ENCODE assay signal across 23 mouse cellular contexts in the genomic region with DNA sequence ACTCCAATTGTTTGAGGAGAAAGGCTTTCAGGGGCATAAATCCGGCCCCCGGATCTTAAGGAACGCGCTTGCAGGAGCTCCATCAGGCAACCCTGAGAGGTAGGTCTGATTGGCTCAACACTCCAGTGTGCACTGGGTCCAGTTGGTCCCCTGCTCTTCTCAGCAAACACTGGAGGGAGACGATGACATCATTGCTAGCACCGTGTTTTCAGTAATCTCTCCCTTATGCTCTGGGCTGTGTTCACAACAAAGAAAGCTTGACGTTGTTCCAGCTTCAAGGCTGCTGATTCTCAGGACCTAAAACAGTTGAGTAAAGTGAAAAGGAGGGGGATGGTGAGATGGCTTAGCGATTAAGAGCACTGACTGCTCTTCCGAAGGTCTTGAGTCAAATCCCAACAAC.
"Had no signal": no experiment of that assay in that cellular context is flagged by ENCODE, and none has a peak within 500 bp of the region (broad histone marks: within the 10 kb centered on the region; RNA-seq: fewer than 3 reads in every experiment).

No protein-coding gene starts in this region.

- H3K4me1 ChIP-seq: limb, embryonic 12.5 days; limb, embryonic 15.5 days; midbrain, embryonic 10.5 days; neural tube, embryonic 12.5 days; neural tube, embryonic 15.5 days; stomach, embryonic 15.5 days had no signal

- H3K4me2 ChIP-seq: limb, embryonic 12.5 days; limb, embryonic 15.5 days; liver, embryonic 11.5 days; lung, embryonic 14.5 days; neural tube, embryonic 12.5 days; neural tube, embryonic 15.5 days; stomach, embryonic 15.5 days had no signal

- DNase-seq: kidney, adult 18-20 months; layer of hippocampus, postnatal 36 days; left cerebral cortex, postnatal 4 days; liver, postnatal 0 days; lung, embryonic 14.5 days; lung, postnatal 36 days; midbrain, embryonic 14.5 days; retina, postnatal 1 day; right cerebral cortex, postnatal 25 days; spleen, adult 18-20 months; thymus, postnatal 25 days had no signal

- H3K9ac ChIP-seq: limb, embryonic 12.5 days; limb, embryonic 15.5 days; liver, embryonic 14.5 days; liver, postnatal 0 days; lung, embryonic 14.5 days; neural tube, embryonic 12.5 days; neural tube, embryonic 15.5 days; stomach, embryonic 15.5 days had no signal

- H3K4me3 ChIP-seq: left cerebral cortex, adult 2 months; limb, embryonic 12.5 days; limb, embryonic 15.5 days; megakaryocyte, embryonic 14.5 days; midbrain, embryonic 10.5 days; neural tube, embryonic 12.5 days; neural tube, embryonic 15.5 days; stomach, embryonic 15.5 days had no signal

- H3K9me3 ChIP-seq: limb, embryonic 12.5 days; limb, embryonic 15.5 days; megakaryocyte, embryonic 14.5 days; midbrain, embryonic 10.5 days; neural tube, embryonic 12.5 days; neural tube, embryonic 15.5 days; stomach, embryonic 15.5 days had no signal

- ATAC-seq: liver, postnatal 0 days; lung, postnatal 0 days had no signal

- H3K27me3 ChIP-seq: limb, embryonic 12.5 days; limb, embryonic 15.5 days; megakaryocyte, embryonic 14.5 days; neural tube, embryonic 12.5 days; neural tube, embryonic 15.5 days; stomach, embryonic 15.5 days had no signal

- H3K36me3 ChIP-seq: limb, embryonic 12.5 days; limb, embryonic 15.5 days; midbrain, embryonic 10.5 days; neural tube, embryonic 12.5 days; neural tube, embryonic 15.5 days; stomach, embryonic 15.5 days had no signal

- H3K27ac ChIP-seq: kidney, postnatal 0 days; left cerebral cortex, adult 2 months; limb, embryonic 12.5 days; limb, embryonic 15.5 days; liver, embryonic 14.5 days; midbrain, embryonic 10.5 days; neural tube, embryonic 12.5 days; neural tube, embryonic 15.5 days; stomach, embryonic 15.5 days had no signal
